Mouse (Mus musculus) erythroblast, adult 5-6 weeks (primary cell): Measurements from ENCODE around the gene Cfi. TPM values are rescaled to one million over a fixed set of nuclear protein-coding genes. Genes with fewer than 3 reads are reported as not detected.

Source experiments
- ATAC-seq: replicated peaks from 2 replicates; pipeline ENCODE4 v1.8.0; 2016; ENCODE audit warnings: moderate number of reproducible peaks, mild to moderate bottlenecking, moderate TSS enrichment, inconsistent platforms; ENCODE audit not compliant: poor library complexity, low FRiP score, severe bottlenecking
- total RNA-seq, 2 experiments: library from RNA; stranded (forward) in 1 of 2; stranded (reverse) in 1 of 2; fragments of 150-400 nt in 1 of 2; fragments of 200-764, 138-1000 nt in 1 of 2; gene quantifications; 2 replicates each; pipeline versions ENCODE4 v1.2.3 to v1.2.4; 2015 to 2017; ENCODE audit warnings: low replicate concordance in 2 of 2

Gene Cfi
- total RNA-seq, 2 experiments from 2014 or later, result not detected

GRCm38 (mm10) chr3:129862592-129862991 lies 26.9 kb downstream of the Cfi start:
- ATAC-seq, result no peak

- ATAC-seq, result no peak; the same call in 1 of the 2 replicates
These were observed 28.0 kb downstream of the Cfi start for GRCm38 (mm10) chr3:129863698-129864097.

- no peak for ATAC-seq
These were observed 41.6 kb downstream of the Cfi start for GRCm38 (mm10) chr3:129877327-129877726.

- peak; percentile 70 for ATAC-seq
These were observed 42.8 kb downstream of the Cfi start, which contains the start of gene Pla2g12a for GRCm38 (mm10) chr3:129878405-129879021. TSS of gene Pla2g12a (plus strand) at chr3:129878606.

GRCm38 (mm10) chr3:129879131-129879757 lies 43.6 kb downstream of the Cfi start:
- no peak for ATAC-seq

- ATAC-seq, result no peak
These were observed 44.2 kb downstream of the Cfi start for GRCm38 (mm10) chr3:129879913-129880312.

- ATAC-seq, result peak; percentile 82
These were observed 45.4 kb downstream of the Cfi start for GRCm38 (mm10) chr3:129880925-129881593.

GRCm38 (mm10) chr3:129885577-129885976 lies 49.9 kb downstream of the Cfi start:
- ATAC-seq, result no peak

GRCm38 (mm10) chr3:129886430-129886829 lies 50.7 kb downstream of the Cfi start:
- no peak for ATAC-seq

GRCm38 (mm10) chr3:129887779-129888517 lies 52.3 kb downstream of the Cfi start:
- no peak for ATAC-seq

GRCm38 (mm10) chr3:129892003-129892402 lies 56.3 kb downstream of the Cfi start:
- ATAC-seq, result no peak

- ATAC-seq, result no peak
These were observed 57.5 kb downstream of the Cfi start for GRCm38 (mm10) chr3:129893143-129893542.

GRCm38 (mm10) chr3:129896591-129896990 lies 60.9 kb downstream of the Cfi start:
- no peak for ATAC-seq

GRCm38 (mm10) chr3:129898886-129899285 lies 63.2 kb downstream of the Cfi start:
- ATAC-seq, result no peak

GRCm38 (mm10) chr3:129901271-129901809 lies 65.7 kb downstream of the Cfi start, which contains the start of gene Casp6:
TSS of gene Casp6 (plus strand) at chr3:129901425.
- peak; percentile 97 for ATAC-seq

- no peak for ATAC-seq
These were observed 67.7 kb downstream of the Cfi start for GRCm38 (mm10) chr3:129903369-129903768.

GRCm38 (mm10) chr3:129903866-129904265 lies 68.2 kb downstream of the Cfi start:
- ATAC-seq, result no peak

GRCm38 (mm10) chr3:129904381-129905132 lies 68.9 kb downstream of the Cfi start:
- no peak for ATAC-seq

GRCm38 (mm10) chr3:129912025-129912424 lies 76.3 kb downstream of the Cfi start:
- no peak for ATAC-seq
